Mouse (Mus musculus) MEL-GATA-1-ER (cell line): Measurements from ENCODE around the gene 2810408A11Rik.
"Not testable (repeated sequence)": the region's sequence is repeated elsewhere in the genome, so short reads cannot be mapped to it uniquely, and the experiment has no call there.

ENCODE experiments used
- DNase-seq: peaks from one replicate; pipeline ENCODE4 v3.0.0-alpha.2; 2012; ENCODE audit warnings: low read depth; ENCODE audit errors: extremely low read depth

2810408A11Rik gene

DNA sequence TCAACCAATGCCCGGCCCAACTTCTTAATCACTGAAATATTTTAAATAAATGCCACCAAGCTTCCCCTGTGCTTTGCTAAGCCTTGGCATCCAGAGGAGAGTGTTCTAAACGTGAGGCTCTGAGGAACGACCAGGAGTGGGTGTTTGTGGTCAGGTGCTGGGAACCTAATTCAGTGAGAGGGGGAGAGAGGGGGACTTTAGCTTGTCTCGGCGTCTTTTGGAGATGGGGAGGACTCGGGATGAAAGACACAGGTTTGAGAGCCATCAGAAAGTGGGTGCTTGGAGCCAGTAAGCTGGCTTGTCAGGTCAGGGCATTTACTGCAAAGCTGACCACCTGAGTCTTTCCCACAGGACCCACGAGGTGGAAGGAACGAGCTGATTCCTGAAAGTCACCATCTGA is 31.0 kb upstream of the 2810408A11Rik start:
- DNase-seq: no peak

DNA sequence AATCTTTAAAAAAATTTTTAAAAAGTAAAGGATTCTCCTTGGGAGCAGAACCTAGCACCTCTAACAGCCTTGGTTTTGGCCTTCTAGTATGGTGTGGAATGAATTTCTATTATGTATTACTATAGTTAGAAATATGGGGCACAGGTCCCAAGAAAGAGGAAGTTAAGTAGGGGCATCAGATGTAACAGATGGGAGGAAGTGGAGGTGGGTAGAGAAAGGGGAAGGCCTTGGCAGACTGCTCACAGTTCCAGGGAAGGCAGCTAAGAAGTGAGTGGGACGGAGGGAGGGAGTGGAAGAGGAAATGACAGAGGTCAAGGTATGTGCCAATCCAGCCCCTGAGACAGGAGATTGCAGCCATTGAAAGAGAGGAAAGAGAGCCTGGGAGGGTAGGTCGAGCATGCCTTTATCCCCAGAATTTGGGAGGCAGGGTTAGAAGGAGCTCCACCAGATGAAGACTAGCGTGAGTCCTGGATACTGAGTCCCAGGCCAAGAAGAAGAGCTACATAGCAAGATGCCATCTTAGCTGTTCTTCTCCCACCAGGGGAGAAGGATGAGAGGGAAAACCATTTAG is 30.3 kb upstream of the 2810408A11Rik start:
- DNase-seq: peak; percentile 98

DNA sequence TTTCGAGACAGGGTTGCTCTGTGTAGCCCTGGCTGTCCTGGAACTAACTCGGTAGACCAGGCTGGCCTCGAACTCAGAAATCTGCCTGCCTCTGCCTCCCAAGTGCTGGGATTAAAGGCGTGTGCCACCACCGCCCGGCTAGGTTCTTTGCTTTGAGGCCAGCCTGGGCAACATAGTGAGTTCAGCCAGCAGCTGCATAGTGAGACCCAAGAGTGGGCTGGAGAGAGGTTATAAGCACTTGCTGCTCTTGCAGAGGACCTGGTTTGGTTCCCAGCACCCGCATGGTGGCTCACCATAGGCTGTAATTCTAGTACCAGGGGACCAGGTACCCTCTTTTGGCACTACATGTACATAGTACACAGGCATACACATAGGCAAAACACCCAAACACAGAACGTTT is 29.4 kb upstream of the 2810408A11Rik start:
- DNase-seq: not testable (repeated sequence)

DNA sequence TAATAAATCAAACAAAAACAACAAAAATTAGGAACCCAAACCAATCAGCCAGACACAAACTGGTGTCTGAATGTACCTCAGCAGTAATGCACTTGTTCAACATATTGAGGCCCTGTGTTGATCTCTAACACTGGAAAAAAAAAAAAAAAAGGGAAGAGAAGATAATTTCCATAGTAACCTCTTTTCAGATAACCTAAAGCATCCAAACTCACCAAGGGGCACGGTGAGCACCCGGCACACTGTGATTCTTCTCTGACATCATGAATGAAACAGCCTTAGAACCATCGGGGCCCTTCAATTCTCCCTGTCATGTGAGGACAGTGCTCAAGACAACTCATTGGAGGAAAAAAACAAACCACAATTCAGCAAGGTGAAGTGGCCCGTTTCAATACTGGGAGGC is 28.9 kb upstream of the 2810408A11Rik start:
- DNase-seq: no peak

DNA sequence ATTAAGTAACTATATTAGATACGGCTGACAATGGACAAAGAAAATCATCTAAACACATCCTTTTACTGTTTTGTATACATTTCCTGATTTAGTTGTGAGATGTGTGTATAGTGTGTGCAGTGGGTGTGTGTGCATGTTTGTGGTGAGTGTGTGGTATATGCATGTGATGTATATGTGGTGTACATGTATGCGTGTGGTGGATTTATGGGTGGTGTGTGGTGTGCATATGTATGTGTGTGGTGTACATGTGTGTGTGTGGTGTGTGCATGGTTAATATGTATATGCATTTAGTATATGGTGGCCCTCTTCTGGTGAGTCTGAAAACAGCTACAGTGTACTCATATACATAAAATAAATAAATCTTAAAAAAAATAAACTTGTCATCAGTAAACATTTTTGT is 26.7 kb upstream of the 2810408A11Rik start:
- DNase-seq: no peak

DNA sequence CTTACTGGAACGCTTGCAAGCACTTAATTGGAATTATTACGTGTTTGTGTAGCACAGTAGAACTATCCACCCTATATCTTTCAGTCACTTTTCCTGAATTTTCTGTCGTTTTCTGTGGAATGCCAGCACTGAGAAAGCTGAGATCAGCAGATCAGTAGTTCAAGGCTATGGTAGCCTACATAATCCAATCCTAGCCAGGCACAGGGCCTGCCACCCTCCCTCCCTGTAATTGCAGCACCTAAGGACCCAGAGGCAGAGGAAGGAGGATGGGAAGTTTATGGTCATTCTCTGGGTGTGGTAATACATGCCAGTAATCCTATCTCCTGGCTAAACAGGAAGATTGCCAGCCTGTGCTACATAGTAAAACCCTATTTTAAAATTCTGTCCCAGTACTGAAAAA is 22.0 kb upstream of the 2810408A11Rik start:
- no peak for DNase-seq

DNA sequence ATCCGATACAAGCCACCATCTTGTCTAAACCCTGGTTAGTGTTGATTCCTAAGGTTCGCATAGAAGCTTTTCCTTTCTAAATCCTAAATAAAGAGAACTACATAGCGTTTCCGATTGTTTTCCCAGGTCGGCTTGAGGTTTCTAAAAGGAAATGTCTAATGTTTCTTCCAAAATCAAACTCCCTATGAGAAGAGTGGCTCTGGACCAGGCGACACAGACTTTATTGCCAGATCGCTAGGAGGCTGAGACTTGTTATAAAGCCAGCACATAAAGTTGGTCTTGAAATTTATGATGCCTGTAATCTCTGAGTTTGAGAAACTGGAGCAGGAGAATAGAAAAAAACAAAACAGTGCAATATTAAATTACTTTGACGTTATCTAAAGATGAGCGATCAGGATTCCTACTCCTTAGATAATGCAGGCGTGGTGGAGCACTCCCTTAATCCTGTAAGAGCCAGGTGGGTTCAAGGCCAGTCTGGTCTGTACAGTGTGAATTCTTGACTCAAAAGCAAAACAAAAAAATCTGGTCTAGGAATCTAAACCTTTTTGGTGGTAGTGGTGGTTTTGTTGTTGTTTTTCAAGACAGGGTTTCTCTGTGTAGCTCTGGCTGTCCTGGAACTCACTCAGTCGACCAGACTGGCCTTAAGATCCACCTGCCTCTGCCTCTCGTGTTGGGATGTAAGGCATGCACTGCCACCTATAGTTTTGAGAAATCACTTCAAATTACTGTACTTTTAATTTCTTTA is 21.4 kb upstream of the 2810408A11Rik start:
- no peak for DNase-seq

DNA sequence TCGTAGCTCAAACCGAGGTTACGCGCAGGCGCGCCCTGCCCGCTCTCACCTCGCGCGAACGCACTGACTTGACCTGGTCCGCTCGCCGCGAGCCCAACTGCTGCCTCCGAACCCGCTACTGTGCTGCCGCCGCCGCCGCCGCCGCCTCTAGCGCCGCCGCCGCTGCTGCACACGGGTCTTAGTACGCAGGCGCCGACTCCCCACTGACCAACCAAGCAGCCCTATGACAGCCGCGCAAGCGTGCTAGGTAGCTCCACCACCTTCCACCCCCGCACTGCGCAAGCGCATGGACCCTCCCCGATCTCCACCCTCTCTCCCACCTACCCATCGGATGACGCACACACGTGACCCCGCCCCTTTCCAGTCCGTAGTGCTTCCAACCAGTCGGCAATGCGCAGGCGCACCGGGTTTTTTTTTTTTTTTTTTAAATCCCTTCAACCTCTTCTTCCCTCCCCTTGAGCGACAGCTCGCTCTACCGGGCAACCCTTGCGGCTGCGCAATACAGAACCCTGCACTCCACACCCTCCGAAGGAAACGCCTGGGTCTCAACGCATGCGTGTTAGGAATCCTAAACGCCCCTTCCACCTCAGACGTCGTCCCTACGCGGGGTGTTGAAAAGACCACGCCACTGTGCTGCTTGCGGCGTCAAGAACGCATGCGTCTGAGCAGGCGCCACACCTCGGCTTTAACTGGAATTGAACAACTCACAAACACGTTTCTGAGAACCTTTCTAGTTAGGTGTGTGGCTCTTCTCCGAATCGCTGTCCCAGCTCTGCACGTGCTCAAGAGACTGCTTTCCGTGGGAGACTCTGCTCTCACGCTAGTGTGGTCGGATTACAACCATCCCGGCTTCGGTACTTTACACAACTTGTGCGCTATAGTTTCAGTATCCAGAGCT is 20.6 kb upstream of the 2810408A11Rik start, which contains the start of gene Eif5a:
TSS of gene Eif5a (minus strand) at position 845 of the 898 bp plus-strand sequence.
- peak; percentile 99 for DNase-seq

DNA sequence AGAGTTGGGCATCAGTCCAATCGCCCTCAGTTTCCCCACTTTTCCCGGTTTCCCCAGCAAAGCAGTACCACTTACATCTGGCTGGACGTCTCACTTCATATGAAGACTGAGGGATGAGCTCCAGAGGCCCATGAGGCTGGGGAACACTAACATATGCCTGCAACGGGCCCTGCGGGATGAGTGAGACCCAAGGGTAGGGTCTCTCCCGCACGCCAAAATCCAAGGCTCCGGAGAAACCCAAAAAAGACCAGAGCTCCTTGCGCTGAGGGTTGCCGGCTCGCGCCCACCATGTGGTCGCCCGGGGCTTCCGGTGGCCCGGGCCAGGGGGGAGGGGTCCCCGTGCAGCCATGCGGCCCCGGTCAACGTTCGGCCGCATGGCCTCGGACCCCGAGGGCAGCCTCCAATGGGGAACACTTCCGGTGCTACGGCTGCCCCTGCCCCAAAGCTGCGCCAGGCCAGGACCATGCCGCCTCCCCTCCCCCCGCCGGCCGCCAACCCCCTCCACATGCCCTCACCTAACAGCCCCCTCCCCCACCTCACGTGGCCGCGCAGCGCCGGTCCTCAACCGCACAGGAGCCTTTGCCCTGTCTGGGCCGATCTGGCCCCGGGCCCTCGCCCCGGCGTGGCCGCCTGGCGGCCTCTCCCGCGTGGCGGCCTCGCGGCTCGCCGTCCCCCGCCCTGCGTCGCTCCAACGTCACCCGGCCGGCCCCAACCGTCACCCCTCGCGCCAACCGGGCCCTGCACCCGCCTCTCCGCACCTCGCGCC is 19.7 kb upstream of the 2810408A11Rik start:
- no peak for DNase-seq

DNA sequence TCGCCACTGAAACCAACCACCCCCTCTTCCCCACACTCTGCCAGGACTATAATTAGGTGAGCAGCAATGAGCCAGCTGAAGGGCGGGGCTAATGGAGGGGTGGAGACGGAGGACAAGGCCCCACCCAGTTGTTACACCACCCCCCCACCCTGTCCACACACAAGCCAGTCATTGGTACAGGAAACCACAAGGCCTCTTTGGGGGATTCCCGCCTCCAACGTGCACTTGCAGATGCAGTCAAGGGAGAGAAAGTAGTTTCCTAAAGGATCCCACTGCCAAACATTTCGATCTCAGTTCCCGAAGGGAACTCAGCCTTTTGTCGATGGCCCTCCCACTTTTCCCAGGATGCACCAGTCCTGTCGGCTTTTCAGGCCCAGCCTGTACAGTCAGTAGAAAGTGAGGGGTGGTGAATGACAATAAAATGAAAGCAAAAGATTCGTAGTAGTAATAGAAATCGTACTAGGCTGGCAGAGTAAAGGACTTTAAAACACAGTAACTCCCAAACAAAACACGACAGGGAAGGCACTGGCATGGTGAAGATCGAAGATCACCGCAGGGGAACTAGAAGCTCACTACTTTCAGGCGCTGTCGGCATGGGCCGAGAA is 19.0 kb upstream of the 2810408A11Rik start:
- peak; percentile 87 for DNase-seq

DNA sequence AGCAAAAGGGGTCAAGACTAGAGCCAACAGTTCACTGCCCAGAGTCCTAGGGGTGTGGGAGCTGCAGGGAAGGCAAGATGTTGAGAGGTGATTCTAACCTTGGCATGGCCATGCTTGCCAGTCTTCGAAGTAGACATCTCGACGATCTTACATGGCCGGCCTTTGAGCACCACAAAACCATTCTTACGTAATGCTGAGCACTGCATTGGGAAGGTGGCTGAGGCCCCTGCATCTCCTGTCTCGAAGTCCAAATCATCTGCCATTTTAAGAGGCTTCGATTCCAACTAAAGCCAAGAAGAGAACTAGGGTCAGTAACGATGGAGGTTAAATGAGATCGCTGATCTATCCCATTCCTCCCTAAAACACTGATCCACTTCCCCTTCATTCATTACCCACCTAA is 18.3 kb upstream of the 2810408A11Rik start:
- no peak for DNase-seq

DNA sequence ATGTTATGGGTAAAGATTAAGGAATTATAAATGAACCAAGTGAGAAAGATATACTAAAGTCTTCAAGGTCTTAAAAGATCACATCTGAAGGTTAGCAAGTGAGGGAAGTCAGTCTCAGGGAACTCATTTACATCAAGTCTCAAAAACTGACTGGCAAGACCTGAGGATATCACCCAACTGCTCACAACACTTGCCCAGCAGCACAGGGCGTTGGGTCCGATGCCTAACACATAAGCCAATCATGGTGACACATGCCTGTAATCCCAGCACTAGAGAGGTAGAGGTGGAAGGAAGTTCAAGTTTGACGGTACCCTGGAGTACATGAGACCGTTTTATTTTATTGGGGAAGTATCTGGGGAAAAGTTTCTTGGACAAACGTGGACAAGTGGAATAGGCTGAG is 17.3 kb upstream of the 2810408A11Rik start:
- no peak for DNase-seq

DNA sequence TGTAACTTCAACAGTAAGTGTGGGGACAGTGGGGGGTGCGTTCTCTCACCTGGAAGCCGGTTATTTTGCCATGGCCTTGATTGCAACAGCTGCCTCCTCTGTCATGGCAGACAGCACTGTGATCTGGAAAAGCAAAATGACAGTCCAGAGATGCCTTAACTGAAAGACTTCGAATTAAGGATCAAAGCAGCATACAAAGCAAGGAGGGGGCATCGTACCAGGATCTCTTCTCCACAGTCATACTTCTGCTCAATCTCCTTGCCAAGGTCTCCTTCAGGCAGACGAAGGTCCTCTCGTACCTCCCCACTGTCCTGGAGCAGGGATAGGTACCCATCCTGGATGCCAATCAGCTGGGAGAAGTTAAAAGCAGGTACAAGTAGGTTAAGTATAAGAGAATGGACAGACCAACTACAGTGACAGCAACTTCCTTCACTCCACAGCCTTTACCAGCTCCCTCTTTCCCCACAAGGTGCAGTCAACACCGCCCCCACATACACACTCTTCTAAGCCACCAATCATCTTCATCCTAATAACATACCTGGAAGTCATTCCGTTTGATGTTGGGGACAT is 16.7 kb upstream of the 2810408A11Rik start:
- DNase-seq: no peak

DNA sequence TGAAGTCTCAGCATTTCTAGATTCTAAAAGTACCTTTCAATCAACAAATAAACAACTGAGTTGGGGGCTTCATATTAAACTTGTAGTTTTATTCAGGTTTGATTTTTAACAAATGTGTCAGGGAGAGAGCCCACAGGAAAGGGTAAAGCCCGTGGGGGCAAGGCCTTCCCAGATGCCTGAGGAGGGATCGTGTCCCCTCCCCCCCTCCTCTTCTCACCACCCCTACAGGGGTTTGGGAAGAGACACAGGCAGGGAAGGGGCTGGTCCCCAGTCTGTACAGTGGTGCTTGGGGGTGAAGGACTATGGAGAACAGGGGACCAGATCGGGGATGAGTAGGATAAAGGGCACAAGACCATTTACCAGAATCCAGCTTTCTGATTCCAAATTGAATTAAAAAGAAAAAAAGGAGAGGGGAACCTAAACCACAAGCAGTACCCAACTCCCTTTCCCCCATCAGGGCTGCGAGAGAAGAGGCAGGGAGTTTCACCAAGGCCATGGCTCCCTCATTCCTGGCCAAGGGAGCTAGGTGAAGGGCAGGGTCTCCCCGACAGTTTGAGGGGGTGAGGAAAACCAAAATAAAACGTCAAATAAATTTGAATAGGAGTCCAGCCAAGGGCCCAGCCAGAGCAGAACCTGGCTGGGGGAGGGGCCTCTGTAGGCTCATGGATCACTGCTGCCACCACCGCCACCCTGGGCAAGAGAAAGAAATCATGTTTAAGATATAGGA is 16.0 kb upstream of the 2810408A11Rik start:
- DNase-seq: not testable (repeated sequence)

DNA sequence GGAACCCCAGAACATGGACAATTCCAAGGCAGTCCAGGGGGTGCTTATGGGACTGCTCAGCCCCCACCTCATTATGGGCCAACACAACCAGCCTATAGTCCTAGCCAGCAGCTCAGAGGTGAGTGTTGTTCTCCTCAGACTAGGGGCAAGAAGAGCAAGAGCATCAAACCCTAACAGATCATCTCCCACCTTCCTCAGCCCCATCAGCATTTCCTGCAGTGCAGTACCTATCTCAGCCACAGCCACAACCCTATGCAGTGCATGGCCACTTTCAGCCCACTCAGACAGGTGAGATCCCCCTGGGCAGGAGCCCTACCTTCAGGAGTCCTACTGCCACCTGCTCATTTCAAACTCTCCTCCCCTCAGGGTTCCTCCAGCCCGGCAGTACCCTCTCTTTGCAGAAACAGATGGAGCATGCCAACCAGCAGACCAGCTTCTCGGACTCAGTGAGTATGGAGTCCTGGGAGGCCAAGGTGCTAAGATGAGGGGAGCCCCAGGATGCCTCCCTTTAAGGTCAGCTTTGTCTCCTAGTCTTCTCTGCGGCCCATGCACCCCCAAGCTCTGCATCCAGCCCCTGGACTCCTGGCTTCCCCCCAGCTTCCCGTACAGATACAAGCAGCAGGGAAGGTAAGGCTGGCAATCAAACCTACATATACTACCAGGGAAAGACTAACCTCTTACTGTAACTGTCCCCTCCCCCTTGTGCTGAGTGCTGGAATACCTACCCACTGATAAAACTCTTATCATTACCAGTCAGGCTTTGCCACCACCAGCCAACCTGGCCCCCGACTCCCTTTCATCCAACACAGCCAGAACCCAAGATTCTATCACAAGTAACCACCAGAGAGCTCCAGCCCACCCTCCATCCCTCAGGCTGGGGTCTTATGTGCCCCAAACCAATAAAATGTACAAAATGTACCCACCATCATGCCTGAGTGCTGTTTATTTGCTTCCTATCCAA is 15.2 kb upstream of the 2810408A11Rik start:
- DNase-seq: peak; percentile 77

DNA sequence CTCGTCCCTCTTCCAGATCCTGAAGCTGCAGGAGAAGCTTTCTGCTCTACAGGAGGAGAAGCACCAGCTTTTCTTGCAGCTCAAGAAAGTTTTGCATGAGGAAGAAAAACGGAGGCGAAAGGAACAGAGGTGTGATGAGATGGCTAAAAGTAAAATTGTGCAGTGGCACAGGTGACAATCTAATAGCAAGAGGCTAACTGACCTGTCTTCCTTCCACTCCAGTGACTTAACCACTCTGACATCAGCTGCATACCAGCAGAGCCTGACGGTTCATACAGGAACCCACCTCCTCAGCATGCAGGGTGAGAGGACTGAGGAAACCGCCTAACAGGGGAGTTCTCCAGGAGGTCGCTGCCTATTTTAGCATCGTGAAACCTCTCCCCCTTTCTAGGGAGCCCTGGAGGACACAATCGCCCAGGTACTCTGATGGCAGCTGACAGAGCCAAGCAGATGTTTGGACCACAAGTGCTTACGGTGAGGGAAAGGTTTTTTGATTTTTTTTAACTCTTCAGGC is 14.2 kb upstream of the 2810408A11Rik start:
- DNase-seq: no peak

DNA sequence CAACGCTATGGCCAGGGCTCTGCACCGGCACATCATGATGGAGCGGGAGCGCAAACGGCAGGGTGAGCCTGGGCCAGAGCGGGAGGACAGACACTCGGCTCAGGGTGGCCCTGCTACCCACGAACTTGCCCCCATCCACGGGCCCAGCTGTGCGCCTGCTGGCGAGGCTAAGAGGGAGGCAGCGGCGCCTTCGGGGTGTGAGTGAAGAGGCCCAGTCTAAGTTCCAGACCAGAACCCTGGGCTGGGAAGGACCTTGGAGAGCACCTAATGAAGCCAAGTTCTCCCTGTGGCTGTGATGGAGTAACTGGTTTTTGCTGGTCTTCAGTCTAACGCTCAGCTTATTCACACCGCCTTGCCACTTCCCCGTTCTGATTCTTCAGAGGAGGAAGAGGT is 13.6 kb upstream of the 2810408A11Rik start:
- DNase-seq: no peak

DNA sequence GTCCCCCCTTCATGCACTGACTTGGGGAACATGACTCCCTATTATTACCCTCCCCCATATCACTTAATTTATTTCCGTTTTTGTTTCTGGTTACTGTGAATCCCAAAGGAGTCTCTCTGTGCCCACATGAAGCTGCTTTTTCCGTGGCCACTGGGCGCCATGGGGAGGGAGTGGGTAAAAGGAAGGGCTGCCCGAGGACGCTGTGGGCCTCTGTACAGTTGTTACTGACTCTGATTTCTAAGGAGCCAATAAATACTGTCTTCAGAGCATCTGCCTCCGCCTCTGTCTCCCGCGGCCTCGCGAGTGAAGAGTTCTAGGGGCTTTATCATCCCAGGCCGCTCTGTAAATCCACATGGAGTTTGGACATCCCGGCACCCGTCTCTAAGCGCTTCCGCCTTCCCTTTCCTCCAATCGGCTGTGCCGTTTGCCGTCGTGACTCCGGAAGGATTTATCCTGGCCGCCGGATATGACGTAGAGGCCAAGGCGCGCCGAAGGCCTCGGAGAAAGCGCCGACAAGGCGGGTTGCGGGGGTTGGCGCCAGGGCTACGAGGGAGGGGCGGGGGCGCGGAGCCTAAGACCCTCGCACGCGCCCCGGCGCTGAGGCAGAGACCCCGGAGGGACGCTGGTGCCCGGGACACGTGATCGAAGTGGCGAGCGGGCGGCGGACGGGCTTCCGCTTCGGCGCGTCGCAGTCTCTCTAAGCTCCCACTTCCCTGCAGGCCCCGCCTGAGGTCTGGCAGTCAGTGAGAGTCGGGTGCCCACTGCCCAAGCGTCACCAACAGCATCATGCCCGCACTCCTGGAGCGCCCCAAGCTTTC is 13.0 kb upstream of the 2810408A11Rik start, which contains the start of gene Gps2:
TSS of gene Gps2 (plus strand) at position 335 of the 818 bp plus-strand sequence.
- DNase-seq: peak; percentile 86
